In genomic region chr8:117050763-117051162, GRCm38 (mm10) we compare ENCODE assay signal across 26 mouse cellular contexts. TPM values are rescaled to one million over a fixed set of nuclear protein-coding genes. Genes with fewer than 3 reads are reported as not detected.
A peak's percentile ranks its signal among the peaks of the same experiment; 100 is the strongest.
DNase-seq lines count a peak whose midpoint lies in the region; ATAC-seq and TF ChIP-seq lines count a peak whose summit lies in the region.
"Had no signal": no experiment of that assay in that cellular context is flagged by ENCODE, and none has a peak within 500 bp of the region (broad histone marks: within the 10 kb centered on the region; RNA-seq: fewer than 3 reads in every experiment).

No protein-coding gene starts in this region.

- ATAC-seq in heart, postnatal 0 days (ENCODE audit: insufficient read depth, low read depth), result no peak
- ATAC-seq: forebrain, embryonic 15.5 days had no signal

- 71% methylated on average over 9 of the region's 9 CpGs for WGBS in heart, postnatal 0 days

- no peaks in the 10 kb centered on the region for H3K4me1 ChIP-seq in heart, postnatal 0 days (ENCODE audit: control insufficient read depth, insufficient read depth)
- H3K4me1 ChIP-seq: embryonic facial prominence, embryonic 12.5 days; forebrain, embryonic 15.5 days had no signal

- DNase-seq in heart, postnatal 0 days (ENCODE audit: low spot score), result peak; percentile 22
- no peak for DNase-seq in heart, postnatal 10 days
- peak; percentile 18 for DNase-seq in lung, postnatal 25 days (ENCODE audit: low spot score)
- no peak for DNase-seq in lung, postnatal 10 days
- DNase-seq in lung, postnatal 36 days, result peak; percentile 41
- DNase-seq in splenic B cell, adult 2 months (ENCODE audit: low read depth, low spot score), result peak; percentile 22
- no peak for DNase-seq in right cerebral cortex, adult 18-20 months
- DNase-seq in frontal cortex, postnatal 36 days (ENCODE audit: low spot score in 2 of 2), result no peak
- DNase-seq: cerebellum, adult 8-10 months; gastrocnemius, postnatal 25 days; kidney, adult 18-20 months; kidney, postnatal 14 days; layer of hippocampus, adult 9-11 months; left cerebral cortex, postnatal 4 days; liver, embryonic 13.5 days; midbrain, embryonic 14.5 days; retina, postnatal 1 day; thymus, postnatal 25 days had no signal

- TF ChIP-seq EP300 in heart, postnatal 0 days (IDR thresholded peaks at IDR 0.05; ENCODE audit: low read depth), result no peak

- no peaks in the 10 kb centered on the region for H3K36me3 ChIP-seq in heart, postnatal 0 days (replicated peaks; ENCODE audit: control insufficient read depth, insufficient read depth, low read length)
- no peaks in the 10 kb centered on the region for H3K36me3 ChIP-seq in splenic B cell, adult 2 months (ENCODE audit: control insufficient read depth, insufficient read depth, low read length, poor library complexity, severe bottlenecking)
- H3K36me3 ChIP-seq: embryonic facial prominence, embryonic 12.5 days; forebrain, embryonic 15.5 days; heart, embryonic 15.5 days; liver, embryonic 13.5 days had no signal

- intact Hi-C loops in heart, postnatal 10 days (cut with DNase I), result no loop called here

- H3K4me2 ChIP-seq in heart, postnatal 0 days (ENCODE audit: low read depth, low read length), result no peak overlapping the region
- H3K4me2 ChIP-seq: embryonic facial prominence, embryonic 12.5 days; forebrain, embryonic 15.5 days; heart, embryonic 15.5 days; liver, embryonic 13.5 days had no signal

- H3K4me3 ChIP-seq in heart, postnatal 0 days (ENCODE audit: low read depth, low read length), result no peak overlapping the region
- H3K4me3 ChIP-seq: embryonic facial prominence, embryonic 12.5 days; erythroblast, embryonic 14.5 days; forebrain, embryonic 15.5 days; heart, embryonic 15.5 days; left cerebral cortex, adult 2 months; liver, embryonic 13.5 days had no signal

- H3K27me3 ChIP-seq in heart, postnatal 0 days (ENCODE audit: control insufficient read depth, insufficient read depth, low read length), result no peaks in the 10 kb centered on the region
- H3K27me3 ChIP-seq in splenic B cell, adult 2 months (ENCODE audit: control insufficient read depth, insufficient read depth, low read length, poor library complexity, severe bottlenecking), result no peaks in the 10 kb centered on the region
- H3K27me3 ChIP-seq: embryonic facial prominence, embryonic 12.5 days; forebrain, embryonic 15.5 days; heart, embryonic 15.5 days; liver, embryonic 13.5 days had no signal

- H3K9me3 ChIP-seq in heart, postnatal 0 days (replicated peaks; ENCODE audit: control insufficient read depth, low read length), result no peaks in the 10 kb centered on the region
- H3K9me3 ChIP-seq: embryonic facial prominence, embryonic 12.5 days; forebrain, embryonic 15.5 days; heart, embryonic 15.5 days; liver, embryonic 13.5 days had no signal

- H3K9ac ChIP-seq in heart, postnatal 0 days (replicated peaks; ENCODE audit: low read depth, low read length), result no peak overlapping the region
- H3K9ac ChIP-seq: embryonic facial prominence, embryonic 12.5 days; forebrain, embryonic 15.5 days; heart, embryonic 15.5 days; liver, embryonic 13.5 days had no signal

- no peak for TF ChIP-seq CTCF in heart, postnatal 0 days (IDR thresholded peaks at IDR 0.05; ENCODE audit: low read depth)

- H3K27ac ChIP-seq in heart, postnatal 0 days (ENCODE audit: low read depth), result no peak overlapping the region
- H3K27ac ChIP-seq: embryonic facial prominence, embryonic 12.5 days; forebrain, embryonic 15.5 days; heart, embryonic 15.5 days; left cerebral cortex, adult 2 months; liver, embryonic 13.5 days had no signal

RNA-seq across cellular contexts. Expression of gene Pkd1l2, which starts 31.5 kb away (rescaled TPM):
- total RNA-seq in heart, postnatal 0 days (2014; rRNA removed; ENCODE audit: low replicate concordance), result not detected in 2 replicates
- polyA plus RNA-seq in heart, postnatal 0 days (2015; fragmentation: Nextera tagmentation; extraction: Ambion mirVana), result 0.01 TPM in 1 of 2 replicates, not detected in the other
- under 1 TPM in 1 of 2 experiments, not detected in 1; 0.17 TPM for total RNA-seq in heart, postnatal 10 days (2021)
- total RNA-seq: left cerebral cortex, postnatal 4 days had no signal
- polyA plus RNA-seq: C2C12; embryonic facial prominence, embryonic 12.5 days; erythroblast, embryonic 14.5 days; forebrain, embryonic 15.5 days; hindbrain, embryonic 11.5 days had no signal

RNA-seq across cellular contexts. Expression of gene Bco1, which starts 44.9 kb away (rescaled TPM):
- not detected in 2 replicates for total RNA-seq in heart, postnatal 0 days (2014; rRNA removed; ENCODE audit: low replicate concordance)
- not detected in 2 replicates for polyA plus RNA-seq in heart, postnatal 0 days (2015; fragmentation: Nextera tagmentation; extraction: Ambion mirVana)
- total RNA-seq in heart, postnatal 10 days (2021), result under 1 TPM in 1 of 2 experiments, not detected in 1; 0.14 TPM
- total RNA-seq: gastrocnemius, postnatal 25 days; heart, adult 8-10 months; left cerebral cortex, adult 2 months had no signal
- polyA plus RNA-seq: C2C12; erythroblast, embryonic 14.5 days; heart, embryonic 15.5 days; midbrain, embryonic 14.5 days had no signal

RNA-seq across cellular contexts. Expression of gene Gcsh, which starts 57.4 kb away (rescaled TPM):
- total RNA-seq in heart, postnatal 0 days (2014; rRNA removed; ENCODE audit: low replicate concordance), result 24.2 and 29.9 TPM in 2 replicates
- 69.3 and 71.1 TPM in 2 replicates for polyA plus RNA-seq in heart, postnatal 0 days (2015; fragmentation: Nextera tagmentation; extraction: Ambion mirVana)
- 10 to 100 TPM; 37.2 to 39.5 TPM for total RNA-seq in heart, postnatal 10 days (2021)

Comparison
In these comparisons a context has a peak if more than half of its experiments do, and no peak if none do; other contexts are left out.
1. DNase-seq: peak in heart, postnatal 0 days (single experiment), lung, postnatal 25 days (single experiment), lung, postnatal 36 days (single experiment) and splenic B cell, adult 2 months (single experiment); none in heart, postnatal 10 days (0 of 2), lung, postnatal 10 days (single experiment), right cerebral cortex, adult 18-20 months (single experiment) and frontal cortex, postnatal 36 days (0 of 2).